Mouse (Mus musculus) cortical plate, adult 2 months (tissue): Measurements from ENCODE around the gene Slfn8.

Source experiments
- CTCF ChIP-seq: fragments of 200-500 bp; IDR thresholded peaks from 2 replicates; pipeline ENCODE4 v1.5.1; 2011; ENCODE audit warnings: mild to moderate bottlenecking, control low read depth, low read length; ENCODE audit not compliant: insufficient read depth; ENCODE audit errors: extremely low read depth
- POLR2A ChIP-seq: fragments of 200-500 bp; IDR thresholded peaks from 2 replicates; pipeline ENCODE4 v1.6.1; 2011; ENCODE audit warnings: mild to moderate bottlenecking, low read length, control low read depth; ENCODE audit not compliant: insufficient read depth; ENCODE audit errors: extremely low read depth

DNA sequence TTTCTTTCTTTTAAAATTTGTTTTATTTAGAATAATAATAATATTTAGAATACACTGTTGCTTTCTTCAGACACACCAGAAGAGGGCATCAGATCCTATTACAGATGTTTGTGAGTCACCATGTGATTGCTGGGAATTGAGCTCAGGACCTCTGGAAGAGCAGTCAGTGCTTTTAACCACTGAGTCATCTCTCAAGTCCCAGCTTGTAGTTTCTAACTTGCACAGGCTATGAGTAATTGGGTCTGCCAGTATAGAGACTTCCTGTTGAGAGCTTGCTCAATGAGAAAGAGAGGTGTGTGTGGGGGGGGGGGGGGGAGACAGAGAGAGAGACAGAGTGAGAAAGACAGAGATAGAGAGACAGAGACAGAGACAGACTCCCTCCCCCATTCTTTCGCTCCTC lies 18.5 kb upstream of the Slfn8 start:
- no peak for TF ChIP-seq CTCF
- no peak for TF ChIP-seq POLR2A
